Mouse (Mus musculus) lung, postnatal 14 days (tissue): ENCODE measurements at regions not wholly inside any gene's neighbourhood (a gene's known extent, or its start where the extent isn't known, plus 50 kb on each side); places are given as distances from the start of the nearest gene placed in this dataset.

Experiments
- DNase-seq: peaks from one replicate; pipeline ENCODE4 v3.0.0; 2021

DNA sequence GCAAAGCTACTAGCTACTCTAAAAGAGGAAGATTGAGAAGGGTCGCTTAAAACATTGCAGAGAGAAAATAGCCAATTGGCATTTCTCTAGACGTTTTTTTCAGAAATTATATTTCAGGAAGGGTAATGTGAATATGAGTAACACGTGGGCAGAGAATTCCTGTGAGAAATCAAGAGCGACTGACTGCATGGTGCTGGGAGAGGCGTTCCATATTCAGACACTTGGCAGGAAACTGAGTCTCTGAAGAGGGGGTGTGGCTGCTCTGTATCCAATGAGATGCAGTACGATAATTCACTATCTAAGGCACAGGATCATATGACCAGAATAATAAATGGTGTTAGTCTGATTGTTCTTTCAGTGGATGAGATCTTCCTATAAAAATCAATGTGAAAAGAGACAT is 252.5 kb downstream of the Pcdh18 start:
- no peak for DNase-seq

DNA sequence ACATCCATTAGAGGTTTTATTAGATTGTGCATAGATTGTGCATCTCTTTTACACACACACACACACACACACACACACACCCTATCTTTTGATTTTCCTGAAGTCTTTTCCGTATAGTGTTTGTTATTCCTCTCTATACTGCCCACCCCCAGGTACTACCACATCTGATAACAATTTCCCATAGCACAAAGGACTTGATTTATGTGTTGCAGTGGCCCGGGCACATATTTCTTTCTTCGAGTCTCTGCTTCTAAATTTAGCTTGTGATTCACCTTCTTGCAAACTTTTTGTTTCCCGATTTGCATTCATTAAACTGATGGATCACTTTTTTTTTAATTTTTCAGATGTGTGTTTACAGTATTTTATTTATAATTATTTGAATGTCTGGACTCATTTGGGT is 254.8 kb downstream of the Pcdh18 start:
- no peak for DNase-seq

DNA sequence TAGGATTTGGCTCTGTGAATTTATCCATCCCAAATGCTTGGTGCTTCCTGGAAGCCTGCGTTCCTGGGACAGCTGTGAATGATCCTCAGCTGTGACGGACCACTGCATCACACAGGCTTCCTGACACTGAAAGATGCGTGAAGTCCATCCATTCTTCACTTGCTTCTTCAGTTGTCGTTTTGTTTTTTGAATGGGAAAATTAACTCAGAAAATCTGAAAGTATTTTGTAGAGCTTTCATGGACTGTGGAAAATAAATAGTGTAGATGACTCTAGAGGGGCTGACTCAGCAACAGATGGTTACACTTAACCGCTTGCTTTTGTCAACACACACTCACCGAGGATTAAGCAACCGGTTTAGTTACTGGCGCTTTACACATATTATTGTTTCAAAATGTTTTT is 272.0 kb downstream of the Pcdh18 start:
- peak; percentile 52 for DNase-seq
